In genomic region chr6:125498062-125498461, GRCm38 (mm10) we compare ENCODE assay signal across 9 mouse cellular contexts. TPM values are rescaled to one million over a fixed set of nuclear protein-coding genes. Genes with fewer than 3 reads are reported as not detected.
A peak's percentile ranks its signal among the peaks of the same experiment; 100 is the strongest.
DNase-seq lines count a peak whose midpoint lies in the region; ATAC-seq and TF ChIP-seq lines count a peak whose summit lies in the region.
"Had no signal": no experiment of that assay in that cellular context is flagged by ENCODE, and none has a peak within 500 bp of the region (broad histone marks: within the 10 kb centered on the region; RNA-seq: fewer than 3 reads in every experiment).

No protein-coding gene starts in this region.

- no peaks in the 10 kb centered on the region for H3K9me3 ChIP-seq in kidney, embryonic 14.5 days (ENCODE audit: control insufficient read depth, low read length)
- H3K9me3 ChIP-seq in CH12.LX (replicated peaks; ENCODE audit: low read length): no peaks in the 10 kb centered on the region
- H3K9me3 ChIP-seq in limb, embryonic 15.5 days: no peaks in the 10 kb centered on the region
- H3K9me3 ChIP-seq: neural tube, embryonic 12.5 days had no signal

- DNase-seq in kidney, adult 18-20 months: peak; percentile 29
- DNase-seq in CH12.LX (ENCODE audit: extremely low read depth): peak; percentile 46
- no peak for DNase-seq in left cerebral cortex, postnatal 36 days (ENCODE audit: low spot score in 2 of 2)
- DNase-seq in ovary, postnatal 14 days (ENCODE audit: low spot score): no peak
- DNase-seq in right cerebral cortex, adult 2 months (ENCODE audit: low spot score in 2 of 2): no peak

- peak; percentile 86 for TF ChIP-seq EP300 in CH12.LX (IDR thresholded peaks at IDR 0.05; ENCODE audit: low read length)

- H3K27me3 ChIP-seq in kidney, embryonic 14.5 days (ENCODE audit: control insufficient read depth, insufficient read depth, low read length): peaks cover 6% of the 10 kb centered on the region; the same call in 1 of the 2 replicates
- H3K27me3 ChIP-seq in CH12.LX (replicated peaks): peaks cover 28% of the 10 kb centered on the region
- no peaks in the 10 kb centered on the region for H3K27me3 ChIP-seq in limb, embryonic 15.5 days

- no peaks in the 10 kb centered on the region for H3K36me3 ChIP-seq in kidney, embryonic 14.5 days (ENCODE audit: control insufficient read depth, insufficient read depth, low read length)
- no peaks in the 10 kb centered on the region for H3K36me3 ChIP-seq in CH12.LX (replicated peaks in 1 of 2; ENCODE audit: control insufficient read depth in 1 of 2, insufficient read depth in 1 of 2, low read length in 1 of 2)
- no peaks in the 10 kb centered on the region for H3K36me3 ChIP-seq in limb, embryonic 15.5 days
- H3K36me3 ChIP-seq: neural tube, embryonic 12.5 days had no signal

- H3K4me1 ChIP-seq in kidney, embryonic 14.5 days (ENCODE audit: control insufficient read depth, insufficient read depth, low read length): 0 out of 2 replicates have a peak, but pooled peaks cover 3% of the 10 kb centered on the region
- H3K4me1 ChIP-seq in CH12.LX (ENCODE audit: control insufficient read depth in 1 of 2, insufficient read depth in 2 of 2): peaks cover 4 to 32% of the 10 kb centered on the region in 2 experiments; a peak in 3 of 4 replicates
- H3K4me1 ChIP-seq in limb, embryonic 15.5 days: peaks cover 27% of the 10 kb centered on the region

- 41% methylated on average over 5 of the region's 5 CpGs for WGBS in kidney, embryonic 14.5 days
- 9% methylated on average over 5 of the region's 5 CpGs for WGBS in limb, embryonic 15.5 days

- no peak overlapping the region for H3K4me2 ChIP-seq in kidney, embryonic 14.5 days (replicated peaks; ENCODE audit: low read depth, low read length)
- H3K4me2 ChIP-seq in CH12.LX (ENCODE audit: insufficient read depth, low read depth, poor library complexity, severe bottlenecking): peak overlapping the region; percentile 47; the same call in 1 of the 2 replicates
- no peak overlapping the region for H3K4me2 ChIP-seq in limb, embryonic 15.5 days
- H3K4me2 ChIP-seq: neural tube, embryonic 12.5 days had no signal

- H3K79me2 ChIP-seq in CH12.LX (replicated peaks; ENCODE audit: control insufficient read depth, extremely low read depth, insufficient read depth, poor library complexity, severe bottlenecking): no peaks in the 10 kb centered on the region

- TF ChIP-seq RAD21 in CH12.LX (IDR thresholded peaks at IDR 0.05; ENCODE audit: low read depth, low read length): peak; percentile 58

- no peak overlapping the region for H3K4me3 ChIP-seq in kidney, embryonic 14.5 days (ENCODE audit: low read length)
- H3K4me3 ChIP-seq in CH12.LX (replicated peaks in 1 of 3; ENCODE audit: low read depth in 2 of 3, low read length in 2 of 3, poor library complexity in 1 of 3): no peak overlapping the region
- no peak overlapping the region for H3K4me3 ChIP-seq in limb, embryonic 15.5 days
- H3K4me3 ChIP-seq: neural tube, embryonic 12.5 days had no signal

- TF ChIP-seq POLR2A in CH12.LX (IDR thresholded peaks at IDR 0.05; ENCODE audit: low read depth, low read length): no peak

- H3K9ac ChIP-seq in kidney, embryonic 14.5 days (ENCODE audit: low read depth, low read length): no peak overlapping the region
- H3K9ac ChIP-seq in CH12.LX (ENCODE audit: insufficient read depth, low read depth): no peak overlapping the region
- H3K9ac ChIP-seq in limb, embryonic 15.5 days: no peak overlapping the region
- H3K9ac ChIP-seq: neural tube, embryonic 12.5 days had no signal

- dilution Hi-C loops in CH12.LX (cut with MboI; ENCODE audit: extremely low pct_ligation_motif_present, extremely low pct_unique_long_range_greater_than_20kb, low sequenced_read_pairs): no loop called here

- in situ Hi-C loops in CH12.LX (cut with MboI; ENCODE audit: low pct_ligation_motif_present, low pct_unique_long_range_greater_than_20kb, low sequenced_read_pairs): loop anchor here (5.0 kb wide), 1 partner anchor 89 kb away; no protein-coding TSS in a partner anchor

- TF ChIP-seq CTCF in CH12.LX (conservative IDR thresholded peaks at IDR 0.05 in 1 of 2, IDR thresholded peaks at IDR 0.05 in 1 of 2; ENCODE audit: low read depth in 2 of 2, low read length in 2 of 2): peak; percentile 66 to 73

- no peak overlapping the region for H3K27ac ChIP-seq in kidney, embryonic 14.5 days (ENCODE audit: low read depth, low read length)
- H3K27ac ChIP-seq in CH12.LX (ENCODE audit: insufficient read depth, low read depth): no peak overlapping the region
- H3K27ac ChIP-seq in limb, embryonic 15.5 days: peak overlapping the region; percentile 93
- H3K27ac ChIP-seq: neural tube, embryonic 12.5 days had no signal

- intact Hi-C loops in left cerebral cortex, postnatal 36 days (cut with DNase I): loop anchor here (2.0 kb wide), 2 partner anchors 71 to 79 kb away; no protein-coding TSS in a partner anchor

- no peak for ATAC-seq in kidney, embryonic 14.5 days (ENCODE audit: low FRiP score, low TSS enrichment)
- peak; percentile 33; the same call in 1 of the 2 replicates for ATAC-seq in common myeloid progenitor, adult 5-6 weeks (replicated peaks; ENCODE audit: low read depth, poor library complexity, severe bottlenecking)
- peak; percentile 74 for ATAC-seq in limb, embryonic 15.5 days (ENCODE audit: insufficient number of reproducible peaks, low FRiP score, low TSS enrichment, low read depth)

TF ChIP-seq in CH12.LX, 34 proteins besides CTCF, POLR2A, EP300 and RAD21:
- TF ChIP-seq JUND (conservative IDR thresholded peaks at IDR 0.05; ENCODE audit: low read depth, low read length): peak; percentile 53; the same call in 1 of the 2 replicates
- TF ChIP-seq NELFE (IDR thresholded peaks at IDR 0.05; ENCODE audit: low read depth, low read length): no peak; the same call in 1 of the 2 replicates
- peak; percentile 48 for TF ChIP-seq ZC3H11A (IDR thresholded peaks at IDR 0.05; ENCODE audit: low read depth, low read length)
- 0 out of 2 replicates have a peak, but pooled peaks have one; percentile 49 for TF ChIP-seq MYC (IDR thresholded peaks at IDR 0.05; ENCODE audit: low read depth, low read length)
- peak; percentile 21; the same call in 1 of the 2 replicates for TF ChIP-seq IRF4 (IDR thresholded peaks at IDR 0.05; ENCODE audit: low read depth, low read length)
- no peak for TF ChIP-seq ZNF384 (IDR thresholded peaks at IDR 0.05; ENCODE audit: low read depth, low read length)
- peak; percentile 74; the same call in 1 of the 2 replicates for TF ChIP-seq ETS1 (conservative IDR thresholded peaks at IDR 0.05; ENCODE audit: low read depth, low read length)
- no peak for TF ChIP-seq ZKSCAN1 (IDR thresholded peaks at IDR 0.05; ENCODE audit: borderline replicate concordance, low read depth, low read length)
- TF ChIP-seq RCOR1 (conservative IDR thresholded peaks at IDR 0.05; ENCODE audit: low read depth, low read length): no peak
- peak; percentile 83 for TF ChIP-seq SMC3 (IDR thresholded peaks at IDR 0.05; ENCODE audit: low read depth, low read length)
- TF ChIP-seq JUN (IDR thresholded peaks at IDR 0.05; ENCODE audit: insufficient read depth, low read depth, low read length): peak; percentile 63
TF ChIP-seq in CH12.LX: peak in this region for 7.

RNA-seq across cellular contexts. Expression of gene Cd9, which starts 3.5 kb away (rescaled TPM):
- polyA plus RNA-seq in kidney, embryonic 14.5 days (2014; fragmentation: Nextera tagmentation; extraction: Ambion mirVana): 116 and 118 TPM in 2 replicates
- total RNA-seq in CH12.LX (2012; rRNA removed): 20.9 and 21.6 TPM in 2 replicates
- total RNA-seq in CH12.LX (2014; rRNA removed): 12.1 and 12.3 TPM in 2 replicates
- 24.4 and 27.5 TPM in 2 replicates for polyA plus RNA-seq in CH12.LX (2012; ENCODE audit: insufficient read length, low read depth)
- 54.4 and 64.8 TPM in 2 replicates for total RNA-seq in common myeloid progenitor, adult 5-6 weeks (2017)
- polyA plus RNA-seq in limb, embryonic 15.5 days (2015; fragmentation: Nextera tagmentation; extraction: Ambion mirVana): 490 and 511 TPM in 2 replicates
- total RNA-seq in left cerebral cortex, postnatal 36 days (2021): 10 to 100 TPM; 42.0 to 54.3 TPM

RNA-seq across cellular contexts. Expression of gene Vwf, which starts 48.5 kb away (rescaled TPM):
- 2.4 and 5.2 TPM in 2 replicates for polyA plus RNA-seq in kidney, embryonic 14.5 days (2014; fragmentation: Nextera tagmentation; extraction: Ambion mirVana)
- not detected in 2 replicates for total RNA-seq in CH12.LX (2012; rRNA removed)
- not detected in 2 replicates for total RNA-seq in CH12.LX (2014; rRNA removed)
- polyA plus RNA-seq in CH12.LX (2012; ENCODE audit: insufficient read length, low read depth): not detected in 2 replicates
- 15.3 and 16.7 TPM in 2 replicates for total RNA-seq in common myeloid progenitor, adult 5-6 weeks (2017)
- polyA plus RNA-seq in limb, embryonic 15.5 days (2015; fragmentation: Nextera tagmentation; extraction: Ambion mirVana): 7.9 and 11.3 TPM in 2 replicates
- 10 to 100 TPM; 15.4 to 18.6 TPM for total RNA-seq in left cerebral cortex, postnatal 36 days (2021)

Comparison
In these comparisons a context has a peak if more than half of its experiments do, and no peak if none do; other contexts are left out.
1. DNase-seq: peak in kidney, adult 18-20 months (single experiment) and CH12.LX (single experiment); none in left cerebral cortex, postnatal 36 days (0 of 2), ovary, postnatal 14 days (single experiment) and right cerebral cortex, adult 2 months (0 of 2).
2. RNA of gene Vwf, which starts 48.5 kb away (total RNA-seq): 15.4 to 18.6 TPM in left cerebral cortex, postnatal 36 days and 15.3 to 16.7 TPM in common myeloid progenitor, adult 5-6 weeks; not detected in CH12.LX; every median in the first group is over 10 times any median in the second.